Mouse (Mus musculus) ovary, adult 2 months (tissue): Measurements from ENCODE around the gene Cox5a. TPM values are rescaled to one million over a fixed set of nuclear protein-coding genes. Genes with fewer than 3 reads are reported as not detected.

Source experiments
- polyA plus RNA-seq: library from polyadenylated mRNA; depleted of rRNA; stranded (reverse); fragments of >200 nt; gene quantifications from 2 replicates; pipeline ENCODE4 v1.2.3, GENCODE M21; 2012; rRNA removed

Gene Cox5a
- 376 and 601 TPM in 2 replicates for polyA plus RNA-seq

GRCm38 (mm10) chr9:57521056-57521911 lies at the start of gene Cox5a:
Gene Cox5a (plus strand): TSS chr9:57521274.

GRCm38 (mm10) chr9:57503622-57504380 lies 17.3 kb upstream of the Cox5a start, which contains the start of gene Rpp25:
Gene Rpp25 (plus strand): TSS chr9:57504026.

GRCm38 (mm10) chr9:57537044-57537727 lies 16.1 kb downstream of the Cox5a start, which contains the start of gene Fam219b:
Gene Fam219b (plus strand): TSS chr9:57537528.

DNA sequence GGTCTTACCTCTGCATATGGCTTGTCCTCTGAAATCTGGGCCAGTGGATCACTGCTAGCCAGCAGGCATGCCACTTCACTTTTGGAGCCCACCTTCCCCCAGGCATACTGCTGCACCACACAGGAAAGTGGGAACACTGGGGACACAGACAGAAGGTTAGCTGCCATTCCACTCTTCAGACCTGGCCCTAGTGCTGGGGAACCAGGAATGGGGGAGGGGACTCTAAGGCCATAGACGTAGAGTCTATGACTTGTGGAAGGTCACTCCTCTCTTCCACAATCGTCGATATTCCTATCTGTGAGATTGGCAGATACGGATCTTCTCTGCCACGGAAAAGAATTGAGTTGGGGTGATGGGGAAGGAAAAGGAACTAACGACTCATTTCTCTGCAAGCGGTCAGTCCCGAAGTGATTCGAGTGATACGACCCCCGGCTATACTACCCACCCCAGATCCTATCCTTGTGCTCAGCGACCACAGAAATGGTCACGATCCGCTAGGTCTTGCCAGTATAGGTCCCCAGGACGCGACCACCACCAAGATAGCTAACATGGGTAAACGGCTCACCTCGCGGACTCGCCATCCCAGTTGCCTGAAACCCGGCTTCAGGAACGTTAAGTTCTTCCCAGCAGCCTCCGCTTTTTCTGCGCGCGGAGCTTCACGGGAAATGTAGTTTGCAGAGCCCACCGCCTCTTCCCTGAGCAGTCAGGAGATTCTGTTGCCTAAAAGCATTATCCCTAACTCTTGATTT lies 31.2 kb downstream of the Cox5a start, which contains the start of gene Mpi:
TSS of gene Mpi (minus strand) at position 625 of the 749 bp plus-strand sequence.

DNA sequence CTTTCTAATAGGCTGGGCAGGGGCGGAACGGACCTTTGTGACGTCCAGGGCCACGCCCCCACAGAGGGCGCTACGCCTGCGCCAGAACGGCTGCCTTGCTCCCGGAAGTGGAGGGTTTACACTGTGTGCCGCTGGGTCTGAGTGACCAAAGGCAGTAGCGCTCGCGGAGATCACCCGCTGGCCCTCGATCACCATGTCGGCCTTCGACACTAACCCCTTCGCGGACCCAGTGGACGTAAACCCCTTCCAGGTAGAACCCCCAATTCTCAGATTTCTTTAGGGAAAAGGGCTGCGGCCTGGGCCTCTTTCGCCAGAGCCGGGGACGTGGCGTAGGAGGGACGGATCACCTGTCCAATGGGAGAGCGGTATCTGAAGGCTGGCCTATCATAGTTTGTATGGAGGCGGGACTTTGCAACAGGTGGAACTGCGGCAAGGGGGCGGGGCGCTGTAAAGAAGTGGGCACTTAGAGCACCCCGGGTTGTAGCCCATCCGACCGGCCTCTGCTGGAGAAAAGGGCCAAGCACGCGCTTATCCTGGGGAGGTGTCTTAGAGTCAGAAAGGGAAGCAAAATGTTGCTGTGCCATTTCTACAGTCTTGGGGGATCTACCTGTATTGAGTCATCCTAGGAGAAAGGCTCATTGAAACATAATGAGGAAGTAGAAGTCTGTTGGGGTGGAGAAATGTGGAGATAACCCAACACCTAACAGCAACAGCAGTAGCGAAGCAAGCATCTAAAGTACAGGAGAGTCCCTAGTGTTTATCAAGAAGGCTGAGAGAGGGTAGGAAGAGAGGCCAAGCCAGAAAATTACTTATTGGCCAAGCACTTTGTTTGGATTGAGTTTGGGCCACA lies 40.0 kb downstream of the Cox5a start, which contains the start of gene Scamp2:
TSS of gene Scamp2 (plus strand) at position 83 of the 850 bp plus-strand sequence.

Other genes with a start within 250 kb of the Cox5a start
- 31.3 and 33.2 TPM in 2 replicates for gene Ppcdc, start 81.2 kb upstream of the Cox5a start, polyA plus RNA-seq
- gene Scamp5, start 53.2 kb upstream of the Cox5a start, polyA plus RNA-seq = 36.6 and 41.6 TPM in 2 replicates
- 32.4 and 52.8 TPM in 2 replicates for gene Rpp25, start 17.2 kb upstream of the Cox5a start, polyA plus RNA-seq
- gene Fam219b, start 16.3 kb downstream of the Cox5a start, polyA plus RNA-seq = 21.8 and 29.0 TPM in 2 replicates
- 40.7 and 50.2 TPM in 2 replicates for gene Mpi, start 31.5 kb downstream of the Cox5a start, polyA plus RNA-seq
- gene Scamp2, start 39.7 kb downstream of the Cox5a start, polyA plus RNA-seq = 116 and 128 TPM in 2 replicates
- 25.7 and 31.5 TPM in 2 replicates for gene Ulk3, start 68.2 kb downstream of the Cox5a start, polyA plus RNA-seq
- not detected in 2 replicates for gene Cplx3, start 85.0 kb downstream of the Cox5a start, polyA plus RNA-seq
- gene Lman1l, start 99.5 kb downstream of the Cox5a start, polyA plus RNA-seq = not detected in 2 replicates
- gene Csk, start 132.4 kb downstream of the Cox5a start, polyA plus RNA-seq = 51.7 and 57.8 TPM in 2 replicates
- gene Cyp1a2, start 162.4 kb downstream of the Cox5a start, polyA plus RNA-seq = 0.08 and 0.53 TPM in 2 replicates
- gene Cyp1a1, start 166.7 kb downstream of the Cox5a start, polyA plus RNA-seq = 0.10 and 0.19 TPM in 2 replicates
- gene Edc3, start 187.3 kb downstream of the Cox5a start, polyA plus RNA-seq = 12.6 and 15.7 TPM in 2 replicates
- gene Clk3, start 244.6 kb downstream of the Cox5a start, polyA plus RNA-seq = 92.5 and 95.3 TPM in 2 replicates